Mouse (Mus musculus): ENCODE measurements at regions not wholly inside any gene's neighbourhood (a gene's known extent, or its start where the extent isn't known, plus 50 kb on each side); places are given as distances from the start of the nearest gene placed in this dataset.
A peak's percentile ranks its signal among the peaks of the same experiment; 100 is the strongest.

- DNase-seq = no peak
Observed at GRCm38 (mm10) chr2:178598371-178598770, 168.0 kb downstream of the Cdh26 start.

DNA sequence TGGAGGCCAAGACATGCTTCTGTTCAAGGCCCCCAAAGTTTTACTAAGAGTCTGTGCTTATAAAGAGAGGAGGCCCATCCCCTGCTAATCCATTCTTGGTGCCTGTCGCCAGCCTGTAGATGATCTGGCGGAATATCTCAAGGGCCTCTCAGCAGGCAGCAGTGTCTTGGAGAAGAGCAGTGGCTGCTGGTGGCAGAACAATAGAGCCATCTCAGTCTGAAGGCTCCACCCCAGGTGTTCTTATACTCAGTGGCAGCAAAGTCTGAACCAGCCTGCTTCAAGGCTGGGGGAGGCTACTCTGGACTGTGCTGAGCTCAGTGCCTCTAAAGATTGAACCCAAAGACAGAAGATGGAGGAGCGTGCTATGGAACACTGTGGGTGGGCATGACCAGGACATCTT, 168.5 kb downstream of the Cdh26 start:
- DNase-seq = no peak

- DNase-seq = no peak
Observed at GRCm38 (mm10) chr2:178603443-178603842, 173.1 kb downstream of the Cdh26 start.

DNA sequence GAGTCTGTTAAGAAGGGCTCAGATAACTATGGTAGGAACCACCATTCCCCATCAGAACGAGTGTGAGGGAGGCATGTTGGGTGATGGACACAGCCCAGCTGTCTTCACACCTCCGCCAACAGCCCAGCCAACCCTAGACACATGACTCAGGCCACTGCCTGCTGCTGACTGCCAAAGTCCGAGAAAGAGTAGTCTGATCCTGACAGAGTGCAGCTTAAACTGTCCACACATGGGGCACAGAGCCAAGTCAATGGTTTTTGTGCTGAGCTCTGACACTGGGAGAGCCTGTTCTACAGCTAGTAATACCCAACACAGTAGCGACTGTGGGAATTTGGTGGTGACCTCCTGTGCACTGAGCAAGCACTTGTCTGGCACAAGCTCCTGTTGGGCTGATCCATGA, 176.4 kb downstream of the Cdh26 start:
- peak; percentile 32 for DNase-seq

DNA sequence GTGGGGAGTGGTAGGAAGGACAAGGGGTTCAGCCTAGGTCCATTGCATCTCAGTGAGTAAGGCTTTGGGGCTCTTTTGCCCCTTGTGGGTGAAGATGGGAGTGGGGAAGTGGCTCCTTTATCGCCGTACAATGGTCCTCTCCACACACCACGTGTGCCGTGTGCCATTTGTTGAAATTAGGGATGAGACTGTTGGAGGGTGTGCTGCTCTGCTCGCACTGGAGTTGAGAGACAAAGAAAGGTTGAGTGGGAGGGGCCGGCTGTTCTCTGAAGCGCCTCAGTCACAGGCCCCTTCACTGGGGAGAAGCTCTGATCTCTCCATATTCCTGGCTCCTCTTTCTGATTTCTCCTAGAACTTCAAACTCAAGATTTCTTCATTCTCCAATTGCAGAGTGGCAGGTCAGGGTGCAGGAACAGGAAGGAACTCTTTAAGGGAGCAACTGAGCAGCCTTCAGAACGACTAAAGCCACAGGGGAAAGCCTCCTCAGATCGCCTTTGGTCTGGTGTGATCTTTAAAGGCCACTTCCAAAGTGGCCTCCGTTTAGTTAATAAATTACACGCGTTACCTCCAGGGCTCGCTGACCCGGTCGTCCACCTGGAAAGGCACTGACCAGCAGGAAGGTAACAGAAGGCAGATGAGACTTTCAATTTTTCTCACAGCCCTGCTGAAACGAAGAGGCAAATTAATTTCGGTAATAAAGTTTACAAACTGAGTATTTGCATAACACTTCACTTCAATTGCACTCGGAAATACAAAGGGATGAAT, 180.1 kb downstream of the Cdh26 start:
- DNase-seq = no peak

- no peak for DNase-seq
Observed at GRCm38 (mm10) chr2:178614761-178615160, 184.4 kb downstream of the Cdh26 start.

GRCm38 (mm10) chr2:178622801-178623200, 192.5 kb downstream of the Cdh26 start:
- DNase-seq = no peak

- no peak for DNase-seq
Observed at GRCm38 (mm10) chr2:178624475-178624874, 194.1 kb downstream of the Cdh26 start.

DNA sequence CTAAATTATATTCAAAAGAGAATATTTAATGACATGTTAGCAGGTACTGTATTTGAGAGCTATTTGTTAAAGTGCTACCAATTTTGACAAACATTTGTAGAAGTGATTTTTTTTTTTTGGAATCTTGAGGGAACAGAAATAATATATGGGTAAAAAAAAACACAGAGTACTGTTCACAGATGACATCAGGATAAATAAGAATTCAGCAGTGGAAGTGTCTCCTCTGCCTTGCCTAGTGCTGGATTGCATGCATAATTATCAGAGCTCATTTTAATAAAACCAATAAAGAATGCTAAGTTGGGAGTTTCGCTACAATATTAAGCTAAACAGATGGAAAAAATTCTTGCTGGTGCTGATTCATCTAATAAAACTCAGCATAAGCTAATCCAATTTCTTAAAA, 194.6 kb downstream of the Cdh26 start:
- DNase-seq = no peak

DNA sequence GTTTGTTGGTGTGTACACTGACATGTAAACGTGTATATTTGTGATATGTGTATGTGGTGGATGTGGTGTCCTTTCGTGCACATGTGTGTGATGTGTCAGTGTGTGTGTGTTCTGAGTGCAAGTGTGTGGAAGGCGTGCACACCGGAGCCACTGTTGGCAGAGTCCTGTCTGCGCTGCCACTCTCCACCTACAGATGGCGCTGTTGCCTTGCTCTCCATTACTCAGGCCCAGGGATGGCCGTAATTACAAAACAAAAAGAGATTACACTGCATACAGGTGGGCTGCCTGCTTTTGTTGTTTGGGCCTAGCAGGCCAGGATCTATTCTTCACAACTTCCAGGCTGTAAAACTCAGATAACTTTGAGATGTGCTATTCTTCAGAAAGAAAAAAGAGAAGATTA, 199.4 kb downstream of the Cdh26 start:
- peak; percentile 75 for DNase-seq

DNA sequence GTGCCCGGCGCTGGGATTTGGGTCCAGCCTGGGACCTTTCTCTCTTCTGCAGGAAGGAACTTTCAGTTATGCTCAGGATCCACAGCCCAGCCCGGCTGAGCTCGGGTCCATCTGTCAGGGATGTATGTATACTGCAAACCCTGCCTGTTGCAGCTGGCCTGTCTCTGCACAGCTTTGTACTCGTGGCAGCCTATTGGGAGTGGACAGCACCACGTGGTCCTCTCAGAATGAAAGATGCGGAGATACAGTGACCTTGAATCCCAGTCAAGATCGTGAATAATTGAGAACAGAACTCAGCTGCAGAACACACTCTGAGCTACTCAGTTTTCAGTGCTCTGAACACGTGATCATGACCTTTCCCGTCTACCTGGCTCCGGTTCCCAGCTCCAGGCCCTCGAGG, 200.2 kb downstream of the Cdh26 start:
- DNase-seq = no peak

GRCm38 (mm10) chr2:178631336-178631735, 201.0 kb downstream of the Cdh26 start:
- DNase-seq = no peak

DNA sequence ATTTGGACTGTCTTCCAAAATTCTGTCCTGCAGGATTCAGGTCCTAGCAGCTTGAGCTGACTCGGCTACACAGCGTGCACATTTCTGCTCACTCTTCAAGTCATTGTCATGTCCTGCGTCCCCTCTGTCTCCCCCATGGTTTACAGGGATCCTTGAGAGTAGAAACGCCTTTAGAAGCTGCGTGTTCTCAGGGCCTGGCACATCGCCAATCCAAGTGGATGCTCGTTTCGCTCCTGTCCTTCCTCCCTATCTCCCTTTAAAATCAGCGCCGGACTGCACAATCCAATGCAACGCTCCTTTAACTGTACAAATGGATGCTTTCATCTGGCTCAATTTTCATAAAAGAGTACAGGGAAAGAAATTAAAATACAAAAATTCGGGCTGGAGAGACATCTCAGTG, 201.6 kb downstream of the Cdh26 start:
- no peak for DNase-seq

- no peak for DNase-seq
Observed at GRCm38 (mm10) chr2:178632831-178633585, 202.7 kb downstream of the Cdh26 start.

DNA sequence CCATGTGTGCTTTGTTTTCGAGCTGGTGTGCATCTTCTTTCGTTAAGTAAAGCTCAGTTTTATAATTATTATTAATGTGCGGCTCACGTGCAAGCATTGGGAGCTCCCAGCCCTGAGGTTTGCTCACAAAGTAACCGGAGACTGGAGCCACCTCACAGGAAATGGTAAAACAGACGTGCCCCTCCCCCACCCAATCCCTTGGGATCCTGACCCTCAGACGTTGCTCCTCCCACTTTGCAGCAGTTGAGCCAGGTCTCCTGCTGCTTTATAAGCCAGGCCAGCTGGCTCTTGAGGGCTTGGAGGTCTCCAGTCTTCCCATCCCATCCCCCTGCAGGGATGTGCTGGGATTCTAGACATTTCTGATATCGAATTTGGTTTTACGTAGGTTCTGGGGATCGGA, 203.8 kb downstream of the Cdh26 start:
- DNase-seq = no peak

DNA sequence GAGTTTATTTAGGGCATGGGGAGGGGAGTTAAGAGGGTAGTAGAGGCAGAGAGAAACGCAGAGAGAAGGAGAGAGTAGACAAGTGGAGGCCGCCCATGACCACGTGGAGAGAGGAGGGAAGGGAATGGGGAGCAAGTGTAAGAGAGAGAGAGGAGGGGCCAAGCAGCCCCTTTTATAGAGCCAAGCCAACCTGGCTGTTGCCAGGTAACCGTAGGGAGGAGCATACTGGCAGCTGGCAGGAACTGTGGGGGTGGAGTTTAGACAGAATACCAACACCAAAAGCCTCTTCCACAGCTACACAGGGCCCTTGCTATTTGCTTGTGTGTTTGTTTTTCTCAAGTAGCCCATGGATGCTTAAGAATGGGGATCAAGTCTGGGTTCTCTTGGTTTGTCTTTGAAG, 205.4 kb downstream of the Cdh26 start:
- DNase-seq = no peak

GRCm38 (mm10) chr2:178636901-178637300, 206.6 kb downstream of the Cdh26 start:
- no peak for DNase-seq

DNA sequence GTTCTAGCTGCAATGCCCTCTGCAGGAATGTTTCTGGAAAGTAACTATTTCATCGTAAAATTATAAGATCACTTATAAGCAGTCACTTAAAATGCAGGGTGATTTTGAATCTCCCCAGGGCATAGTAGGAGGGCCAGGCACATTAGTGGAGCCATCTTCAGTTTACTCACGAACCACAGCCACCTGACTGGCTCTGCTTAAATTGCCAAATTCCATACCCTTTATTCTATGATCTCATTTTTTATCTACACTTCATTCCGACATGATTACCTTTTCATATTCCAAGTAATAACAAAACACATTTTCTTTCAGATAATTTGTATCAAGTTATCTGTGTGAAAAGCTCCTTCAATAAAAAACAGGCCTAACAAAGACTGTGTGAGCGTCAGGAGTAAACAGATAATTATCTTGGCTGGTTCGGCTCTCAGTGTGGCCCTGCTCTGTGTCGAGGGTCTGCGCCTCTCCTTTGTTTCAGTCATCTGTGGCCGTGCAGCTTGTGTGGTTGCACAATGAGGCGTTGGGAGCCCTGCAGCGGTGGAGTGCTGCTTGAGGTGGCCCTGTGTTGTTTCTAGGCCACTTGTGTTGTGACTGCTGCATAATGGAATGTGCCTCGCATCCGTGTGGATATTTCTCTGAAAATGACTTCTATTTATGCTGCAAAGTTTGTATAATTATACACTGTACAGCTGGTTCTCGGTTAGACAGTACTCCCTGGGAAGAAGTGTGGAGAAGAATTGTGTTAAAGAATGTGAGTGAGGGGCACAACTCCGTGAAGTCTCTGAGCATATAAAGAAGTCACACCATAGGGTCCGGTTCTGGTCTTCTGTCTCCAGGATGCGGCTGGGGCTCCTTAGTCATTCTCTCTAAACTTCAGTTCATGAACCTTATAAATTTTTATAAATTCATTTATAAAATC, 212.1 kb downstream of the Cdh26 start:
- DNase-seq = no peak

GRCm38 (mm10) chr2:178643053-178643402, 212.7 kb downstream of the Cdh26 start:
- no peak for DNase-seq

GRCm38 (mm10) chr2:178643841-178644240, 213.5 kb downstream of the Cdh26 start:
- DNase-seq = no peak

DNA sequence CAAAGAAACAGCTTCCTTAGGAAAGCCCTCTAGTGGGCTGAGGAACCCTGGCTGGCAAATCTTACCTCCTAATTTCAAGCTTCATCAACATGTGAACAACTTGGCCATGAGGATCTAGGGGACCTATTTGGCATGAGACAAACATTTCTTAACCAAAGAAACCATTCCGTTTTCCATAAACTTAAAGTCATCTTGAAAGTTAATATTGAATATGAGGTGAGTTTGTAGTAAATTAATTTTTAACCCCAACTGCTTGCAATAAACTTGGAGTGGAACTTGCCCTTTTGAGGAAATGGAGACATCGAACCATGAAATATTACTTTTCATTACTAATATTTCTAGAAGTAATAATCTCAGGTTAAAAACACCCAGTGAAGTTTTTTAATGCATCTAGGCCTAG, 229.7 kb downstream of the Cdh26 start:
- no peak for DNase-seq

DNA sequence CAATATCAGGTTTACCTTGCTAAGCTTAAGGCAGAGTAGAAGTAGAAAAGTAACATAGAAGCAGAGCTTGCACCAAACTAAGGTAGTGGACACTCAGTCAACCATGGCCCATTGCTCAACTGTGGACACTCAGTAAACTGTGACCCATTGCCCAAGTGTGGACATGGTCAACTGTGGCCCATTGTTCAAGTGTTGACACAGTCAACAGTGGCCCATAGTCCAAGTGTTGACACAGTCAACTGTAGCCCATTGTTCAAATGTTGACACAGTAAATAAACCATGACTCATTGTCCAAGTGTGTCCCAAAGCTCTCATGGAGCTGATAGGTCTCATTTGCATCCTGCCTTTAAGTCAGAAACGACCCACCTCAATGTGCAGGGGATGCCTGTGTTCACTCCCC, 232.1 kb downstream of the Cdh26 start:
- DNase-seq = no peak

GRCm38 (mm10) chr2:178664977-178665376, 234.6 kb downstream of the Cdh26 start:
- DNase-seq = peak; percentile 73

- no peak for DNase-seq
Observed at GRCm38 (mm10) chr2:178668451-178668850, 238.1 kb downstream of the Cdh26 start.

Data from right cerebral cortex, postnatal 14 days (tissue).